Mouse (Mus musculus) midbrain, embryonic 15.5 days (tissue): Measurements from ENCODE around the gene Olfr548-ps1. TPM values are rescaled to one million over a fixed set of nuclear protein-coding genes. Genes with fewer than 3 reads are reported as not detected.
"Not testable (repeated sequence)": the region's sequence is repeated elsewhere in the genome, so short reads cannot be mapped to it uniquely, and the experiment has no call there.

Experiments
- ATAC-seq: fragments of 200-750 bp; cut with Nextera tagmentation; replicated peaks from 2 replicates; pipeline ENCODE4 v1.8.0; 2017; ENCODE audit warnings: moderate TSS enrichment
- H3K27ac ChIP-seq: fragments of 300-500 bp; sonication (generic); 2 replicates; pipeline ENCODE4 v1.5.1; 2015; ENCODE audit warnings: mild to moderate bottlenecking, inconsistent platforms
- H3K27me3 ChIP-seq: fragments of 300-500 bp; sonication (generic); replicated peaks from 2 replicates; pipeline ENCODE4 v1.6.1; 2015; ENCODE audit warnings: inconsistent platforms
- H3K36me3 ChIP-seq: fragments of 300-500 bp; sonication (generic); replicated peaks from 2 replicates; pipeline ENCODE4 v1.6.1; 2015; ENCODE audit warnings: inconsistent platforms
- H3K4me1 ChIP-seq: fragments of 300-500 bp; sonication (generic); 2 replicates; pipeline ENCODE4 v1.6.1; 2015; ENCODE audit warnings: inconsistent platforms
- H3K4me2 ChIP-seq: fragments of 300-500 bp; sonication (generic); 2 replicates; pipeline ENCODE4 v1.6.1; 2015; ENCODE audit warnings: inconsistent platforms, mild to moderate bottlenecking, moderate library complexity
- H3K4me3 ChIP-seq: fragments of 300-500 bp; sonication (generic); 2 replicates; pipeline ENCODE4 v1.5.1; 2015; ENCODE audit warnings: mild to moderate bottlenecking, inconsistent platforms
- H3K9ac ChIP-seq: fragments of 300-500 bp; sonication (generic); 2 replicates; pipeline ENCODE4 v1.6.1; 2015; ENCODE audit warnings: mild to moderate bottlenecking, inconsistent platforms
- H3K9me3 ChIP-seq: fragments of 300-500 bp; sonication (generic); 2 replicates; pipeline ENCODE4 v1.6.1; 2016; ENCODE audit warnings: inconsistent platforms
- WGBS: fragments of 180-500 bp; shearing (Covaris S2); methylation state at CpG from one replicate; pipeline ENCODE4 v1.1.7; 2015; ENCODE audit warnings: mixed read lengths; 5-methylcytosine and 5-hydroxymethylcytosine counted together
- polyA plus RNA-seq: library from polyadenylated mRNA; unstranded; fragments of >200 nt; fragmentation: Nextera tagmentation; extraction: Ambion mirVana; gene quantifications from 2 replicates; pipeline ENCODE4 v1.2.1, GENCODE M21; 2015

Olfr548-ps1 gene
- not detected in 2 replicates for polyA plus RNA-seq

DNA sequence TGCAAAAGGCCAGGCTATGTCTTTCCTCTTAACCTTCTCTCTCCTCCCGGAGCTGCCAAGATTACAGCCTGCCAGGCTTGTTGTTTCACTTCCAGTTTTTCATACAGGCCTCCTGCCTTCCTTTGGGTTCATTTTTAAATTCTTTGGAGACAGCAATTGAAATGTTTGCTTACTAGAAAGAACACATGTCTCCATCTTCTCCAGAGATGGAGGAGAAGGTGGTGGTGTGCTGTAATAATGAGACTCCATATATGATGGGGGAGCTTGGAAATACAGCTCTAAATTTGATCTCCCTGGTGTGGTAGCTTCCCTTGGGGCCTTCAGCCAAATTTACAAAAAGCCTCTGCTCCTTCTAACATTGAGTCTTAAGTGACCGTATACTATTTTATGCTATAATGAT, at the start of gene Olfr548-ps1:
Gene Olfr548-ps1 (plus strand): TSS at position 301 of the 400 bp plus-strand sequence.
- Histone ChIP-seq H3K4me3 (no peak within 1 kb of the TSS), H3K4me2 (no peak within 1 kb of the TSS), H3K27ac (no peak within 1 kb of the TSS), H3K9ac (no peak within 1 kb of the TSS), H3K9me3 (no peaks in the 10 kb centered on the region), H3K4me1 (no peaks in the 10 kb centered on the region), H3K27me3 (no peaks in the 10 kb centered on the region), H3K36me3 (no peaks in the 10 kb centered on the region)
- 90% methylated on average over 2 of the region's 2 CpGs for WGBS
- no peak for ATAC-seq

DNA sequence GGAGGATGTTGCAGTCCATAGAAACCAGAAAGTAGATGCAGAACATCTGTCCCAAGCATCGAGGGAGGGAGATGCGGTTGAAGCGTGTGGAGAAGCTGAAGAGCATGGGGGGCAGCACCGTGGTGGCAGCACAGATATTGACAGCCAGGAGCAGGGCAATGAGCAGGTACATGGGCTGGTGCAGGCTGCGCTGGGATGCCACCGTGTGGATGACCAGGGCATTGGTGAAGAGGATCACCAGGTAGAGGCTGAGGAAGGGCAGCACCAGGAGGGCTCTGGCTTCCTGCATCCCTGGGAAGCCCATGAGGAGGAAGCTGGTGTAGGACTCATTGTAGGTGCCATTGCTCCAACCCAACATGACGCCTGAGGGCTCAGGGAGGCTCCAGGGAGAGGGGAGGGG, 46.3 kb upstream of the Olfr548-ps1 start:
- not testable (repeated sequence) for H3K9me3 ChIP-seq, H3K27me3 ChIP-seq, H3K9ac ChIP-seq, H3K4me3 ChIP-seq, H3K36me3 ChIP-seq, H3K4me2 ChIP-seq, H3K4me1 ChIP-seq, ATAC-seq, H3K27ac ChIP-seq
- WGBS: 49% methylated on average over 7 of the region's 7 CpGs

- H3K4me3 ChIP-seq: no peak within 1 kb of the TSS
- no peaks in the 10 kb centered on the region for H3K36me3 ChIP-seq
- WGBS: 77% methylated on average over 3 of the region's 3 CpGs
- H3K27ac ChIP-seq: no peak within 1 kb of the TSS
- no peaks in the 10 kb centered on the region for H3K27me3 ChIP-seq
- H3K4me1 ChIP-seq: no peaks in the 10 kb centered on the region
- no peak within 1 kb of the TSS for H3K9ac ChIP-seq
- no peak within 1 kb of the TSS for H3K4me2 ChIP-seq
- ATAC-seq: no peak
- no peaks in the 10 kb centered on the region for H3K9me3 ChIP-seq
These were observed 41.2 kb upstream of the Olfr548-ps1 start, which contains the start of gene Olfr545 for GRCm38 (mm10) chr7:102499473-102499872. TSS of gene Olfr545 (minus strand) at chr7:102499573.

DNA sequence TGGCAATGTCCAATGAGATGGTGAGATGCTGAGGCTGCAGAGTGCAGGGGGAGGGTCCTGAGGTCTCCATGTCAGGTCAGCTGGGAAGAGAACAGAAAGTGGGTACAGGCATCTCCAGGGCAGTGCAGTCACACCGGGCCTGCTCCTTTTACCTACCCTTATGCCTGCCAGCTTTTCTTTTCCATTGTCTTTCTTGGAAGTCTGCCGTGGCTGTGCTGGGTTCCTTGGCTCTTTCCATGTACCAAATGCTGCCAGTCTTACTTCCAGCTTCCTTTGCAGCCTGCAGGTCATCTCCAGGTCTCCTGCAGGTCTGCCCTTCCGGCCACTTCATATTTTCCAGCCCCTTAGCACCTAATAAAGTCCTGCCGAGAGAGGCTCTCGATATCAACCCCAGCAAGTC, 38.7 kb upstream of the Olfr548-ps1 start:
- Histone ChIP-seq H3K36me3 (no peaks in the 10 kb centered on the region), H3K27ac (no peak overlapping the region), H3K4me1 (no peaks in the 10 kb centered on the region), H3K27me3 (no peaks in the 10 kb centered on the region), H3K9ac (no peak overlapping the region), H3K4me2 (no peak overlapping the region), H3K9me3 (no peaks in the 10 kb centered on the region), H3K4me3 (no peak overlapping the region)
- 79% methylated on average over 5 of the region's 5 CpGs for WGBS
- ATAC-seq: no peak

DNA sequence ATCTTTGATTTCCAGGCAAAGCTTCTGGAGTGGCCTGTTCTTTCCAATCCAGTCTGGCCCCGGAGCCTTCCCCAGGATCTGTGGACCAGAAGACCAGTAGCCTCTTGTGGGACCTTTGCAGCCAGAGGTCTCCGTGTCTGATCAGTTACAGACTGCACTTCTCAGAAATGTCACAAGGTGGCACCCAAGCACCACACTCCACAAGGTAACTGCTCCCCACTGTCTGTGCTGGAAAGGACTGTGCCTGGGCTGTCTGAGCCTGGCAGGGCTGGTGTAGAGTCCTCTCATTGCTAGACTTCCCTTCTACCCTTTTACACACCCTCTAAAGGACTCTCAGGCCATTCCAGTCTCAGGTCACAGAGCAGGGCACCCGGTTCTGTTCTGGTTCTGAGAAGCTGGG, 33.8 kb upstream of the Olfr548-ps1 start:
- peak; percentile 93 for ATAC-seq

GRCm38 (mm10) chr7:102508066-102508465, 32.6 kb upstream of the Olfr548-ps1 start:
- 87% methylated on average over 9 of the region's 9 CpGs for WGBS
- no peak overlapping the region for H3K27ac ChIP-seq
- H3K36me3 ChIP-seq: no peaks in the 10 kb centered on the region
- no peak overlapping the region for H3K4me2 ChIP-seq
- H3K27me3 ChIP-seq: 0 out of 2 replicates have a peak, but pooled peaks cover 7% of the 10 kb centered on the region
- no peaks in the 10 kb centered on the region for H3K4me1 ChIP-seq
- no peak overlapping the region for H3K4me3 ChIP-seq
- H3K9ac ChIP-seq: no peak overlapping the region
- ATAC-seq: no peak
- H3K9me3 ChIP-seq: no peaks in the 10 kb centered on the region

More for the DNA sequence above, 33.8 kb upstream of the Olfr548-ps1 start:
- no peak overlapping the region for H3K4me2 ChIP-seq
- no peaks in the 10 kb centered on the region for H3K9me3 ChIP-seq
- H3K4me1 ChIP-seq: no peaks in the 10 kb centered on the region
- 48% methylated on average over 3 of the region's 3 CpGs for WGBS
- H3K27ac ChIP-seq: no peak overlapping the region
- no peak overlapping the region for H3K4me3 ChIP-seq
- H3K27me3 ChIP-seq: no peaks in the 10 kb centered on the region
- no peaks in the 10 kb centered on the region for H3K36me3 ChIP-seq
- no peak overlapping the region for H3K9ac ChIP-seq

DNA sequence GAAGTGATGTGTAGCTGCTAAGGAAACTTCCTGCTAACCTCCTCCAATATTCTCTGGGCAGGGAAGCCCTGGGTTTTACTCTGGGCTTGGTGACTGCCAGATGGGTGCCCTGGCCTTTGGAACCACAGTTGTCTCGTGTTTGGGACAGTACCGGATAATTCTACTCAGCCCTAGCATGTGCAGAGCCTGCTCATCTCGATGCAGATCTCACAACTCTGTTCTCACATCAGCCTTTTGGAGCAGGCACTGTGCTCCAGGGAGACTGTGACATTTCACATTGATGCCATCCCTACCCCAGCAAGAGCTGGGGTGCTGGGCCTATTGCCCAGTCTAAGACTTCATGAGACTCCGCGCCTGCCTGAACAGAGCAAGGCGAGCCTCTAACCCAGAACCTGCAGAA, 32.0 kb upstream of the Olfr548-ps1 start:
- 88% methylated on average over 6 of the region's 6 CpGs for WGBS
- H3K9ac ChIP-seq: no peak overlapping the region
- no peaks in the 10 kb centered on the region for H3K9me3 ChIP-seq
- H3K27me3 ChIP-seq: peaks cover 9% of the 10 kb centered on the region; the same call in 1 of the 2 replicates
- ATAC-seq: no peak
- no peak overlapping the region for H3K4me2 ChIP-seq
- H3K27ac ChIP-seq: no peak overlapping the region
- H3K4me1 ChIP-seq: peaks cover 5% of the 10 kb centered on the region; the same call in 1 of the 2 replicates
- H3K4me3 ChIP-seq: no peak overlapping the region
- no peaks in the 10 kb centered on the region for H3K36me3 ChIP-seq

DNA sequence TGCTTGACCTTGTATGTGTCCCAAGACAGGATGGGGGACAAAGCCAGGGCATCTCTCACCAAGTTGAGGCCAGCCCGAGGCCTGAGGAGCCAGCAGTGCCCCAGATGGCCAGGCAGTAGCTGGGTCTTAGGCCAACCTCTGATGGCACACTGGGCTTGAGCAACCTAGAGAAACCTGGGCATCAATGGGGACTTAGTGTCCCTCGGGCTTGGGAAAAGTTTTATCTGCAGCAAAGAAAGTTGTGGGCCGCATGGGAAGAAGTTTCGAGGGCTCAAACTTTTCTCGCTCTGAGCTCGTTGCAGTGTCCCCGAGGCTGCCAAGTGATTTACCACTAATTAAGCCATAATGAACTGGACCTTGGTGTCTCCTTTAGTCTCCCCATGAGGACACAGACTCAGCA, 31.0 kb upstream of the Olfr548-ps1 start:
- peaks cover 6% of the 10 kb centered on the region; the same call in 1 of the 2 replicates for H3K4me1 ChIP-seq
- 80% methylated on average over 7 of the region's 7 CpGs for WGBS
- no peak overlapping the region for H3K9ac ChIP-seq
- no peaks in the 10 kb centered on the region for H3K9me3 ChIP-seq
- H3K4me3 ChIP-seq: no peak overlapping the region
- H3K27ac ChIP-seq: no peak overlapping the region
- no peaks in the 10 kb centered on the region for H3K36me3 ChIP-seq
- H3K4me2 ChIP-seq: no peak overlapping the region
- peaks cover 17% of the 10 kb centered on the region; the same call in 1 of the 2 replicates for H3K27me3 ChIP-seq
- no peak for ATAC-seq

DNA sequence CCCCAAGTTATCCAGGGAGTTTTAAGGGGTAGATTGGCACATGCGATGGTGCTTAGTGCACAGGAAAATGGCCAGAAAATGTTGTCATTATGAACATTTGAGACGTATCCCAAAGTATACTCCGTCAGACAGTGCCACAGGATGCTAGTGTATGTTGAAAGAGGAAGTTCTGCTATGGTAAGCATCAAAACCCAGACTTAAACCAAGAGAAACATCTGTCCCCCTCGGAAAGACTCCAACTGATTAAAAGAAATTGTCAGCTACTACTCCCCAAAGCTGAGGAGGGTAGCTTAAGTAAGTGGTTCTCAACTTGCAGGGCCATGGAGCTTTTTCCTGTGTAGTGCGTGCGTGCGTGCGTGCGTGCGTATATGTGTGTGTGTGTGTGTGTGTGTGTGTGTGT, 28.8 kb upstream of the Olfr548-ps1 start:
- Histone ChIP-seq H3K27ac (no peak overlapping the region), H3K4me1 (peaks cover 8% of the 10 kb centered on the region), H3K9me3 (no peaks in the 10 kb centered on the region), H3K9ac (no peak overlapping the region), H3K4me2 (no peak overlapping the region), H3K36me3 (no peaks in the 10 kb centered on the region), H3K4me3 (no peak overlapping the region), H3K27me3 (peaks cover 17% of the 10 kb centered on the region; the same call in 1 of the 2 replicates)
- WGBS: 91% methylated on average over 10 of the region's 10 CpGs
- ATAC-seq: no peak

- Histone ChIP-seq H3K4me2 (peak overlapping the region; percentile 96), H3K27me3 (peaks cover 17% of the 10 kb centered on the region; the same call in 1 of the 2 replicates), H3K4me1 (peaks cover 8% of the 10 kb centered on the region), H3K9ac (peak overlapping the region; percentile 85), H3K4me3 (peak overlapping the region; percentile 64), H3K27ac (0 out of 2 replicates have a peak overlapping the region, but pooled peaks have one; percentile 60), H3K36me3 (no peaks in the 10 kb centered on the region), H3K9me3 (no peaks in the 10 kb centered on the region)
- 1% methylated on average over 54 of the region's 54 CpGs for WGBS
- peak; percentile 97 for ATAC-seq
These were observed 27.8 kb upstream of the Olfr548-ps1 start for GRCm38 (mm10) chr7:102512814-102513435.

GRCm38 (mm10) chr7:102514144-102514543, 26.6 kb upstream of the Olfr548-ps1 start:
- Histone ChIP-seq H3K4me1 (peaks cover 8% of the 10 kb centered on the region), H3K4me2 (no peak overlapping the region), H3K36me3 (no peaks in the 10 kb centered on the region), H3K27me3 (peaks cover 17% of the 10 kb centered on the region; the same call in 1 of the 2 replicates), H3K9me3 (no peaks in the 10 kb centered on the region), H3K4me3 (no peak overlapping the region), H3K27ac (no peak overlapping the region), H3K9ac (no peak overlapping the region)
- 84% methylated on average over 4 of the region's 4 CpGs for WGBS
- ATAC-seq: no peak

DNA sequence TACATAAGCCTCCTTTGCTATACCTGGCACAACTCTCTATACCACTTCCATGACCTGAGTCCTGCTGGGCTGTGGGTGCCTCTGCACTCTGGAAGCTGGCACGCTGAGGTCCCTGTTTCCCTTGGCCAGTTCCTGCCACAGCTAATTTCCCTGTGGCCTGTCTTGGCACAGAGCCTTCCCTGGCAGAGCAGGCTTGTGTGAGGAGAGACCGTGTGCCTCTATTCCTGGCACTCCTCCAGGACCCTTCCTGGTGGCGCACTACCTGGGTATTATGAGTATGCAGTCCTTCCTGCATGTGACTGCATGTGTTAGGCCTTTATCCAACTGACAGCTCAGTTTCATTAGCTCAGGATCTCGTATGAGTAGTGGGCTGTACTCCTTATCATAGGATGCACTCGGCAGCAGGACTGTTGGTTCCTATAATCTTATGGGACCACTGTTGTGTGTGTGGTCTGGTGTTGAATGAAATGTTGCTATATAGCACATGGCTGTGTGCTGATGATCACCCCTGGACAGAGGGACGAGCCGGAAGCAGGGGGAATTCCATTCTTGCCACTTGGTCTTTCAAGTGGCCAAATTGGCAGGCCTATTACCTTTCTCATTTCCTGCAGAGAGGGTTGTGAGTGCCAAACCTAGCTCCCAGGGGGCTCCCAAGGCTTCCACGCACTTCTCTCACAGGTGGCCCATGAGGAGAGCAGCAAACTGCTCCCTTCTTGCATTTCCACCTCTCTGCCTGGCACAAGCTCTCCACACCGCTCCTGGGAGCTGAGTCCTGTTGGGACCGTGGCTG, 24.2 kb upstream of the Olfr548-ps1 start:
- Histone ChIP-seq H3K27me3 (peaks cover 17% of the 10 kb centered on the region; the same call in 1 of the 2 replicates), H3K36me3 (no peaks in the 10 kb centered on the region), H3K27ac (no peak overlapping the region), H3K4me3 (no peak overlapping the region), H3K4me2 (no peak overlapping the region), H3K4me1 (peaks cover 8% of the 10 kb centered on the region), H3K9ac (no peak overlapping the region), H3K9me3 (no peaks in the 10 kb centered on the region)
- no peak for ATAC-seq
- WGBS: 69% methylated on average over 10 of the region's 10 CpGs
